Mouse (Mus musculus): ENCODE measurements around the gene Fcrl6. TPM values are rescaled to one million over a fixed set of nuclear protein-coding genes. Genes with fewer than 3 reads are reported as not detected.

Gene Fcrl6
- total and polyA plus RNA-seq, 3 experiments, result not detected

DNA sequence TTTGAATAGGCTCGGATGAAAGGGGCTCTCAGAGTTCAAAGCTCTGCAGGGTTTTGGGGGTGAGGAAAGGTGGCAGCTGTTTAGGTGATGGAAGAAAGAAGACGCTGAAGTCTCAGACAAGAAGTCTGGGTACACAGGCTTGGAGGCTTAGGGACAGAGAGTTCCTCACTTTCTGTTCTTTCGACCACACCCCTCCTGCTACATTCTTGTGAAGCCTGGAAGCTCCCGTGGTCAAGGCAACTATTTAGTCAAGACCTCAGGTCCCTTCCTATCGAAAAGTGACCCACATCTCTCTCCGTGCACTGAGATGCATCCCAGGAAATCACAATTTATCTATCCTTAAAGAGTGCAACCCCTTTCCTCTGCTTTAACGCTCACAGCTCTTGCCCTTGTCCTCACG lies 52.6 kb downstream of the Fcrl6 start:
- in situ Hi-C loops (cut with MboI; ENCODE audit: low pct_ligation_motif_present, low pct_unique_long_range_greater_than_20kb, low sequenced_read_pairs) (loop anchor here (5.0 kb wide), 1 partner anchor 38 kb away; no protein-coding TSS in a partner anchor), dilution Hi-C loops (cut with MboI; ENCODE audit: extremely low pct_ligation_motif_present, extremely low pct_unique_long_range_greater_than_20kb, low sequenced_read_pairs) (no loop called here)
- Histone ChIP-seq H3K4me1 (ENCODE audit: control insufficient read depth in 1 of 2, insufficient read depth in 2 of 2) (peaks cover 8 to 35% of the 10 kb centered on the region in 2 experiments), H3K4me2 (ENCODE audit: insufficient read depth, low read depth, poor library complexity, severe bottlenecking) (peak overlapping the region; percentile 87), H3K36me3 (replicated peaks in 1 of 2; ENCODE audit: control insufficient read depth in 1 of 2, insufficient read depth in 1 of 2, low read length in 1 of 2) (peaks cover 0 to 3% of the 10 kb centered on the region in 2 experiments), H3K4me3 (replicated peaks in 1 of 3; ENCODE audit: low read depth in 2 of 3, low read length in 2 of 3, poor library complexity in 1 of 3) (peak overlapping the region; percentile 65 to 69 (median 66)), H3K9ac (ENCODE audit: insufficient read depth, low read depth) (no peak overlapping the region), H3K9me3 (replicated peaks; ENCODE audit: low read length) (no peaks in the 10 kb centered on the region), H3K27me3 (replicated peaks) (peaks cover 6% of the 10 kb centered on the region), H3K27ac (ENCODE audit: insufficient read depth, low read depth) (no peak overlapping the region), H3K79me2 (replicated peaks; ENCODE audit: control insufficient read depth, extremely low read depth, insufficient read depth, poor library complexity, severe bottlenecking) (no peaks in the 10 kb centered on the region)
- TF ChIP-seq BHLHE40 (IDR thresholded peaks at IDR 0.05; ENCODE audit: low read depth, low read length) (no peak), CHD1 (IDR thresholded peaks at IDR 0.05; ENCODE audit: low read depth, low read length) (no peak), RAD21 (IDR thresholded peaks at IDR 0.05; ENCODE audit: low read depth, low read length) (no peak), UBTF (IDR thresholded peaks at IDR 0.05; ENCODE audit: low read depth, low read length) (no peak)
- no peak for DNase-seq (ENCODE audit: extremely low read depth)

DNA sequence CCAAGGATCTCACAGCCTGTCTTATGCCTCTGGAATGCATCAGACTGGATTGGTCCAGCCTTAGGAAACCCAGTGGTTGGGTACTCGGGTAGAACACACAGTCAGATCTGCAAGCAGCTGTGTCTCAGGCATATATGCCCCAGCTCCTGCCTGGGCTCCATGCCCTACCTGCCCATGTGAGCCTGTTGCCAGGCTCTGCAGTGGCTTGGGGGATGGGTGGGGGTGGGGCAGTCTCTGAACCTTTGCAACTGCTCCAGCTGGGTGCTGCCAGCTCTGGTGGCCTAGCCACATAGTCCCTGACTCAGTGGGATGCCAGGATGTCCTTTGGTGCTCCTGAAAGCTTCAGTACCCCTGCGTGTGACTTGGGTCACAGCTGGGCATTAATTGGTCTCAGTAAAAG lies 53.0 kb downstream of the Fcrl6 start:
- TF ChIP-seq CHD1 (IDR thresholded peaks at IDR 0.05; ENCODE audit: low read depth, low read length) (no peak), NELFE (IDR thresholded peaks at IDR 0.05; ENCODE audit: low read depth, low read length) (no peak), HCFC1 (IDR thresholded peaks at IDR 0.05; ENCODE audit: low read depth, low read length) (no peak), MAFK (IDR thresholded peaks at IDR 0.05; ENCODE audit: insufficient replicate concordance, low read length) (no peak), ZC3H11A (IDR thresholded peaks at IDR 0.05; ENCODE audit: low read depth, low read length) (no peak), CTCF (conservative IDR thresholded peaks at IDR 0.05 in 1 of 2, IDR thresholded peaks at IDR 0.05 in 1 of 2; ENCODE audit: low read depth in 2 of 2, low read length in 2 of 2) (no peak), TCF12 (IDR thresholded peaks at IDR 0.05; ENCODE audit: low read depth, low read length) (no peak), TBP (conservative IDR thresholded peaks at IDR 0.05; ENCODE audit: low read depth, low read length) (no peak), CHD2 (IDR thresholded peaks at IDR 0.05; ENCODE audit: low read length) (no peak), SMC3 (IDR thresholded peaks at IDR 0.05; ENCODE audit: low read depth, low read length) (no peak), GABPA (IDR thresholded peaks at IDR 0.05; ENCODE audit: insufficient replicate concordance, low read depth, low read length) (no peak), NRF1 (IDR thresholded peaks at IDR 0.05; ENCODE audit: low read depth, low read length) (no peak), EP300 (IDR thresholded peaks at IDR 0.05; ENCODE audit: low read length) (no peak), JUND (conservative IDR thresholded peaks at IDR 0.05; ENCODE audit: low read depth, low read length) (no peak)
- Histone ChIP-seq H3K36me3 (replicated peaks in 1 of 2; ENCODE audit: control insufficient read depth in 1 of 2, insufficient read depth in 1 of 2, low read length in 1 of 2) (peaks cover 0 to 3% of the 10 kb centered on the region in 2 experiments), H3K27me3 (replicated peaks) (peaks cover 6% of the 10 kb centered on the region), H3K9ac (ENCODE audit: insufficient read depth, low read depth) (no peak overlapping the region), H3K4me1 (ENCODE audit: control insufficient read depth in 1 of 2, insufficient read depth in 2 of 2) (peaks cover 8 to 35% of the 10 kb centered on the region in 2 experiments), H3K27ac (ENCODE audit: insufficient read depth, low read depth) (no peak overlapping the region), H3K9me3 (replicated peaks; ENCODE audit: low read length) (no peaks in the 10 kb centered on the region), H3K4me3 (replicated peaks in 1 of 3; ENCODE audit: low read depth in 2 of 3, low read length in 2 of 3, poor library complexity in 1 of 3) (peak overlapping the region in 1 of 3 experiments; percentile 66), H3K79me2 (replicated peaks; ENCODE audit: control insufficient read depth, extremely low read depth, insufficient read depth, poor library complexity, severe bottlenecking) (no peaks in the 10 kb centered on the region), H3K4me2 (ENCODE audit: insufficient read depth, low read depth, poor library complexity, severe bottlenecking) (peak overlapping the region; percentile 87)
- in situ Hi-C loops (cut with MboI; ENCODE audit: low pct_ligation_motif_present, low pct_unique_long_range_greater_than_20kb, low sequenced_read_pairs), result no loop called here
- dilution Hi-C loops (cut with MboI; ENCODE audit: extremely low pct_ligation_motif_present, extremely low pct_unique_long_range_greater_than_20kb, low sequenced_read_pairs), result no loop called here
- DNase-seq (ENCODE audit: extremely low read depth), result no peak
